Mouse (Mus musculus) bone marrow, adult 2 months (tissue): ENCODE measurements around the gene Banf1.

ENCODE experiments used
- CTCF ChIP-seq: fragments of 200-500 bp; IDR thresholded peaks from 2 replicates; pipeline ENCODE4 v1.5.1; 2011; ENCODE audit warnings: low read length, control low read depth; ENCODE audit not compliant: control insufficient read depth, insufficient read depth
- POLR2A ChIP-seq: fragments of 200-500 bp; IDR thresholded peaks from 2 replicates; pipeline ENCODE4 v1.6.1; 2011; ENCODE audit warnings: low read depth, mild to moderate bottlenecking, control low read depth, low read length, borderline replicate concordance; ENCODE audit not compliant: control insufficient read depth

DNA sequence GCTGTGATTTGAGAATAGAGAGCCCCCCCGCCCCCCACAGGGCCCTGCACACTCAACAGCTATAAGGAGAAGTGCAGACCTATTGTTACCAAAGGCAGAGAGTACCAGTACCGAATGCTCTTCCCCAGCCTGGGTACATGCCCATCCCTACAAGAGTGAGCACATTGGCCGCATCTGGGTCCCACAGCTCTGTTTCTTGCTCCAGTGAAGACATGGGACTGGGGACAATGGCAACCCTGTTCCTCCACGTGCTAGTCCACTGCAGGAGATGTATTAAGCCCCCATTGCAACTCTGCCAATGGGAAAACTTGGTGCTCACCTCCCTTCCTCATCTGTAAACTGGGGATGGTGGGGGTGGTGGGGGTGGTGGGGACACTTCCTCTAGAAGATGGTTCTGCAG, 46.9 kb upstream of the Banf1 start:
- no peak for TF ChIP-seq CTCF
- TF ChIP-seq POLR2A, result no peak
